Comparison of ENCODE assay signal across 30 mouse cellular contexts in genomic region chr3:138370289-138370688, GRCm38 (mm10). TPM values are rescaled to one million over a fixed set of nuclear protein-coding genes. Genes with fewer than 3 reads are reported as not detected.
"Had no signal": no experiment of that assay in that cellular context is flagged by ENCODE, and none has a peak within 500 bp of the region (broad histone marks: within the 10 kb centered on the region; RNA-seq: fewer than 3 reads in every experiment).

No protein-coding gene starts in this region.

RNA-seq across cellular contexts. Expression of gene Adh6b, which starts 28.7 kb away (rescaled TPM):
- polyA plus RNA-seq: lung, adult 2 months; macrophage; midbrain, embryonic 14.5 days; midbrain, embryonic 15.5 days; myocyte had no signal

RNA-seq across cellular contexts. Expression of gene Adh4, which starts 45.0 kb away (rescaled TPM):
- polyA plus RNA-seq: limb, embryonic 10.5 days; limb, embryonic 11.5 days; limb, embryonic 12.5 days; limb, embryonic 13.5 days; limb, embryonic 14.5 days; liver, embryonic 11.5 days; liver, embryonic 12.5 days; liver, embryonic 13.5 days; liver, embryonic 15.5 days; lung, adult 2 months; lung, embryonic 14.5 days; lung, embryonic 15.5 days; lung, embryonic 16.5 days; lung, postnatal 0 days; macrophage; midbrain, embryonic 10.5 days; midbrain, embryonic 11.5 days; midbrain, embryonic 12.5 days; midbrain, embryonic 13.5 days; midbrain, embryonic 14.5 days; midbrain, embryonic 15.5 days; midbrain, embryonic 16.5 days; midbrain, postnatal 0 days; myocyte; neural tube, embryonic 11.5 days; neural tube, embryonic 12.5 days had no signal

RNA-seq across cellular contexts. Expression of gene Adh6a, which starts 57.2 kb away (rescaled TPM):
- polyA plus RNA-seq: limb, embryonic 10.5 days; limb, embryonic 11.5 days; limb, embryonic 12.5 days; limb, embryonic 13.5 days; liver, adult 2 months; liver, embryonic 11.5 days; liver, embryonic 12.5 days; liver, embryonic 13.5 days; liver, embryonic 14.5 days; liver, embryonic 15.5 days; liver, embryonic 16.5 days; liver, postnatal 0 days; macrophage; midbrain, embryonic 10.5 days; midbrain, embryonic 11.5 days; midbrain, embryonic 12.5 days; midbrain, embryonic 13.5 days; midbrain, embryonic 14.5 days; midbrain, embryonic 15.5 days; midbrain, embryonic 16.5 days; midbrain, postnatal 0 days; myocyte; neural tube, embryonic 11.5 days; neural tube, embryonic 12.5 days had no signal
